Mouse (Mus musculus) R1 (cell line): ENCODE data around the gene Mmd2.
A peak's percentile ranks its signal among the peaks of the same experiment; 100 is the strongest.

Experiments
- DNase-seq: peaks from one replicate; pipeline ENCODE4 v3.0.0-alpha.2; 2018; ENCODE audit warnings: low read depth, low spot score

The Mmd2 gene

GRCm38 (mm10) chr5:142608989-142609325 lies 357 bp upstream of the Mmd2 start:
- DNase-seq, result no peak

GRCm38 (mm10) chr5:142605288-142605687 lies 3.3 kb downstream of the Mmd2 start:
- no peak for DNase-seq

GRCm38 (mm10) chr5:142604379-142604778 lies 4.2 kb downstream of the Mmd2 start:
- no peak for DNase-seq

- no peak for DNase-seq
Observed at GRCm38 (mm10) chr5:142597648-142598390, 10.8 kb downstream of the Mmd2 start.

- no peak for DNase-seq
Observed at GRCm38 (mm10) chr5:142596723-142597122, 11.9 kb downstream of the Mmd2 start.

GRCm38 (mm10) chr5:142595698-142596097 lies 12.9 kb downstream of the Mmd2 start:
- DNase-seq, result no peak

- no peak for DNase-seq
Observed at GRCm38 (mm10) chr5:142590953-142591616, 17.5 kb downstream of the Mmd2 start.

GRCm38 (mm10) chr5:142583616-142584126 lies 24.9 kb downstream of the Mmd2 start:
- DNase-seq, result no peak

- DNase-seq, result peak; percentile 73
Observed at GRCm38 (mm10) chr5:142581517-142581916, 27.1 kb downstream of the Mmd2 start.

GRCm38 (mm10) chr5:142578192-142578591 lies 30.4 kb downstream of the Mmd2 start:
- DNase-seq, result peak; percentile 62

- DNase-seq, result no peak
Observed at GRCm38 (mm10) chr5:142576832-142577231, 31.8 kb downstream of the Mmd2 start.

GRCm38 (mm10) chr5:142574323-142575057 lies 34.1 kb downstream of the Mmd2 start:
- DNase-seq, result no peak

GRCm38 (mm10) chr5:142564606-142565005 lies 44.0 kb downstream of the Mmd2 start:
- no peak for DNase-seq

- DNase-seq, result peak; percentile 66
Observed at GRCm38 (mm10) chr5:142560261-142560660, 48.3 kb downstream of the Mmd2 start.

GRCm38 (mm10) chr5:142557397-142558067 lies 51.1 kb downstream of the Mmd2 start:
- DNase-seq, result peak; percentile 66

- no peak for DNase-seq
Observed at GRCm38 (mm10) chr5:142556721-142557120, 51.9 kb downstream of the Mmd2 start.

GRCm38 (mm10) chr5:142555866-142556265 lies 52.7 kb downstream of the Mmd2 start:
- DNase-seq, result no peak

GRCm38 (mm10) chr5:142550706-142551652 lies 57.6 kb downstream of the Mmd2 start, which contains the start of gene Radil:
TSS of gene Radil (minus strand) at chr5:142551098.
- DNase-seq, result peak; percentile 97

GRCm38 (mm10) chr5:142549961-142550705 lies 58.5 kb downstream of the Mmd2 start:
- DNase-seq, result peak; percentile 59

GRCm38 (mm10) chr5:142549441-142549840 lies 59.2 kb downstream of the Mmd2 start:
- DNase-seq, result no peak
